Mouse (Mus musculus): ENCODE measurements around the gene Map3k11. TPM values are rescaled to one million over a fixed set of nuclear protein-coding genes. Genes with fewer than 3 reads are reported as not detected.

Gene Map3k11
- polyA plus RNA-seq, 1 experiment from 2014 or later, result 36.8 TPM

DNA sequence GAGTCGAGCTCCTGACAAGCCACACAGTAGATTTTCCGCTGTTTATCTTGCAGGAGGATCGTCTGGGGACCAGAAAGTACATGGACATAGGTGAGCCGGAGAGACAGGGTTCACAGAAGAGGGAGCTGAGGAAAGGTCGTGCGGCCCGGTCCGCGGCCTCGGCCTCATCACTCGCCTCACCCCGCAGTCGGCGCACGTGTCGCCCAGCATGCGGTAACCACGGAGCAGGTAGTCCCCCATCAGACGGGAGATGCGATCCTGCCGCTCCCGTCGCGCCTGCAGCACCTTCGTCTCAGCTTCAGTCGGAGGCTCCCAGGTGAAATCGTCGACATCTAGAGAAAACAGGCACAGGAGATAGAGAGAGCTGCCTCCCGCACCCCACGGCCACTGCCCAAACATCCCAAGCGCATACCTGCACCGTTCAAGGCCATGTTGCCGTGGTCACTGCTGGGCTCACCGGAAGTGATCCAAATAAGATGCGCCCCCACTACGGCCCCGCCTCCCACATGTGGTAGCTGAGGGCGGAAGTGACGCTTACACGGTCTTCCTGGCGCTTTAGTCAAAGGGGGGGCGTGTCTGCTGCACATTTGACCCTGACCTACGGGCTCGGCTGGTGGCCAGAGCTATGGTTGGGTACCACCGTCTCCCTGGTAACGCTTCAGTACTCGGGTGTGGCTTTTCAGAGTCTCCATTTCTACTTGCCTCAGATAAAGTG, 42.9 kb downstream of the Map3k11 start:
- under 1% methylated on average over 47 of the region's 47 CpGs for WGBS
- Histone ChIP-seq H3K4me2 (replicated peaks; ENCODE audit: low read depth, low read length) (peak overlapping the region; percentile 85), H3K27me3 (replicated peaks; ENCODE audit: insufficient read depth, low read length) (no peaks in the 10 kb centered on the region), H3K9ac (replicated peaks; ENCODE audit: low read depth) (0 out of 2 replicates have a peak overlapping the region, but pooled peaks have one; percentile 29), H3K4me1 (ENCODE audit: insufficient read depth, low read depth, low read length) (peaks cover 31% of the 10 kb centered on the region), H3K27ac (ENCODE audit: low read length) (no peak overlapping the region), H3K4me3 (ENCODE audit: low read depth, low read length) (peak overlapping the region; percentile 57), H3K9me3 (ENCODE audit: low read length) (no peaks in the 10 kb centered on the region), H3K36me3 (ENCODE audit: insufficient read depth, low read length) (no peaks in the 10 kb centered on the region)
- ATAC-seq, result peak; percentile 84
- DNase-seq (ENCODE audit: low spot score), result peak; percentile 97
- TF ChIP-seq EP300 (IDR thresholded peaks at IDR 0.05) (no peak), CTCF (IDR thresholded peaks at IDR 0.05) (no peak)

DNA sequence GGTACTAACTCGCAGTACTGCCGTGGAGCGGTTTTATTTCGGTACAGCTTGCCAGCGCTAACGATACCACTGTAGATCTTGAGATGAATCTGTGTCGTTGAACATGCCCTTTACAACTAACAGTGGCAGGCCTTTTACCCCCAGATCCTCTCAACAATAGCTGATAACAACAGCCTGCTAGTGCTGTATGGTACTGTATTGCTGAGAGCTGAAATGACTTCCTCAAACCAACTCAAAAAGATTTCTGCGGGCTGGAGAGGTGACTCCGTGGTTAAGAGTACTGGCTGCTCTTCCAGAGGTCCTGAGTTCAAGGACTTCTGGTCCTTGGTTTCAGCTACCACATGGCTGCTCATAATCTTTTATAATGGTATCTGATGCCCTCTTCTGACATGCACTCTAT, 45.8 kb downstream of the Map3k11 start:
- TF ChIP-seq EP300 (IDR thresholded peaks at IDR 0.05), result no peak
- TF ChIP-seq CTCF (IDR thresholded peaks at IDR 0.05), result no peak
- Histone ChIP-seq H3K4me3 (ENCODE audit: low read depth, low read length) (no peak overlapping the region), H3K27ac (ENCODE audit: low read length) (no peak overlapping the region), H3K4me1 (ENCODE audit: insufficient read depth, low read depth, low read length) (peaks cover 12% of the 10 kb centered on the region), H3K9ac (replicated peaks; ENCODE audit: low read depth) (no peak overlapping the region), H3K36me3 (ENCODE audit: insufficient read depth, low read length) (no peaks in the 10 kb centered on the region), H3K27me3 (replicated peaks; ENCODE audit: insufficient read depth, low read length) (no peaks in the 10 kb centered on the region), H3K9me3 (ENCODE audit: low read length) (no peaks in the 10 kb centered on the region), H3K4me2 (replicated peaks; ENCODE audit: low read depth, low read length) (no peak overlapping the region)
- 75% methylated on average over 9 of the region's 9 CpGs for WGBS
- DNase-seq (ENCODE audit: low spot score) (no peak), ATAC-seq (no peak)

DNA sequence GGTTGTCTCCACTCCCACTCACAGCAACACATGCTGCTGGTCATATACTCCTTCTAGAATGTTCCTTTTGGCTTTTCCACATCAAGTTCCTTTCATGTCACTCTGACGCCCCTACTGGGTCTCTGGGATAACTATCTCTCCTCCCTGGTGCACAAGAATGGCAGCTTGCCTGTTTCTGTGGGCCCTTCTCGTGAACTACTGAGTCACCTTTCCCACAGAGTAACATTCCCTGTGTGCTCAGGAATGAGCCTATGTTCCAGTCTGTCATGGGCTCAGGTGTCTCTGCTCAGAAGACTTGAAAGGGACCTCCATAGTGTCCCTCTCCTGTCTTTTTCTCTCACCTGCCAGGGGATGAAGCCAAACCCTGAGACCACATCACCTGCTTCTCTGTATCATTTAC, 50.9 kb downstream of the Map3k11 start:
- DNase-seq (ENCODE audit: low spot score) (no peak), ATAC-seq (no peak)
- WGBS, result 43% methylated on average over 2 of the region's 2 CpGs

DNA sequence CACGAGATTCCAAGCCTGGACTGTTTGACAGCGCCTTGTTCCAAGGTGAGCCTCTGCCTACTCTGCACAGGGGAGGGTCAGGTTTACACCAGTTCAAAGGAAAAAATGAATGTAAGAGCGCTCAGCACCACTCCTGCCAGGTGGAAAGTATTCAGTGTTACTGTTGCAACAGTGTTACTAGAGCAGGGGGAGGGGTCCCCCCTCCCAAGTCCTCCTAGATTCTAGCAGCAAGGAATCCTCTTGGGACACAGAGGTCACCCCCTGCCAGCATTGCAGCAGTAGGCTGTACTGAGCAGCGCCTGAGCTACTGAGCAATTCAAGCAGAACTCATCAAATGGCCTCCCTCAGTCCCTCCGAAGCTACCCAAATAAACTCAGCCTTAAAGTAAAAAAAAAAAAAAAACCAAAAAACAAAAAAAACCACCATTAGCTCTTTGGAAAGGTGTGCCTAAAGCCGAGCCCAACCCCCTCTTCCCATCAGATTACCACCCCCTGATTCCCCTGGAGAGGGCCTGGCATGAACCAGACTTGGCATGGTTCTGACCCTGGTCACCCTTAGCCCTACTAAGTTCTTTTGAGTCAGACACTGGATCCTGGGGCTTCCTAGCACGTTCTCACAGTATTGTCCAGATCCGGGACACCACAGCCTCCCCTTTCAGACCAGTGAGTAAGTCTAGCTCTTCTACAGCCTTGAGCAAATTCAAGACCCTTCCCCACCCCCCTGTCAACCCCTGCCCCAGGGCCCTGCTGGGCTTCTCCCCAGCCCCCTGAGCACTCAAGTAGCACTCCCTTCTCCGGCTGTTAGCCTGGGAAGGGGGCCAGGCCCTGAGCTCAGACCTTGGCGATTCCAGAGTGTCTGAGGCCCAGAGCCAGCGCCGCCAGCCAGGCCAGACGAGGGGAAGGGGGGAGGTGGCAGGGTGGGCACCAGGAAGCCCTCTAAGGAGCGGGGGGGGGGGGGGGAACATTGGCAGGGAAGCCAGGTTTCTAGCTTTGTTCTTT, 52.1 kb downstream of the Map3k11 start, which contains the start of gene Ltbp3:
TSS of gene Ltbp3 (plus strand) at position 585 of the 998 bp plus-strand sequence.
- H3K9me3 ChIP-seq (ENCODE audit: low read length), result no peaks in the 10 kb centered on the region
- H3K9ac ChIP-seq (replicated peaks; ENCODE audit: low read depth), result peak within 1 kb of the TSS; percentile 84
- H3K36me3 ChIP-seq (ENCODE audit: insufficient read depth, low read length), result no peaks in the 10 kb centered on the region
- peak within 1 kb of the TSS; percentile 89 for H3K27ac ChIP-seq (ENCODE audit: low read length)
- 15% methylated on average over 12 of the region's 14 CpGs for WGBS
- peak within 1 kb of the TSS; percentile 96 for H3K4me2 ChIP-seq (replicated peaks; ENCODE audit: low read depth, low read length)
- DNase-seq (ENCODE audit: low spot score) (peak; percentile 93), ATAC-seq (peak; percentile 71)
- peaks cover 26% of the 10 kb centered on the region for H3K4me1 ChIP-seq (ENCODE audit: insufficient read depth, low read depth, low read length)
- H3K27me3 ChIP-seq (replicated peaks; ENCODE audit: insufficient read depth, low read length), result no peaks in the 10 kb centered on the region
- TF ChIP-seq EP300 (IDR thresholded peaks at IDR 0.05), result peak; percentile 72
- TF ChIP-seq CTCF (IDR thresholded peaks at IDR 0.05), result no peak
- H3K4me3 ChIP-seq (ENCODE audit: low read depth, low read length), result peak within 1 kb of the TSS; percentile 72

More for the DNA sequence above, 50.9 kb downstream of the Map3k11 start:
- H3K4me2 ChIP-seq (replicated peaks; ENCODE audit: low read depth, low read length), result no peak overlapping the region
- no peaks in the 10 kb centered on the region for H3K36me3 ChIP-seq (ENCODE audit: insufficient read depth, low read length)
- TF ChIP-seq CTCF (IDR thresholded peaks at IDR 0.05) (peak; percentile 12; the same call in 1 of the 2 replicates), EP300 (IDR thresholded peaks at IDR 0.05) (no peak)
- no peak overlapping the region for H3K9ac ChIP-seq (replicated peaks; ENCODE audit: low read depth)
- no peak overlapping the region for H3K4me3 ChIP-seq (ENCODE audit: low read depth, low read length)
- H3K27ac ChIP-seq (ENCODE audit: low read length), result peak overlapping the region; percentile 89
- H3K4me1 ChIP-seq (ENCODE audit: insufficient read depth, low read depth, low read length), result peaks cover 26% of the 10 kb centered on the region
- H3K9me3 ChIP-seq (ENCODE audit: low read length), result no peaks in the 10 kb centered on the region
- no peaks in the 10 kb centered on the region for H3K27me3 ChIP-seq (replicated peaks; ENCODE audit: insufficient read depth, low read length)

DNA sequence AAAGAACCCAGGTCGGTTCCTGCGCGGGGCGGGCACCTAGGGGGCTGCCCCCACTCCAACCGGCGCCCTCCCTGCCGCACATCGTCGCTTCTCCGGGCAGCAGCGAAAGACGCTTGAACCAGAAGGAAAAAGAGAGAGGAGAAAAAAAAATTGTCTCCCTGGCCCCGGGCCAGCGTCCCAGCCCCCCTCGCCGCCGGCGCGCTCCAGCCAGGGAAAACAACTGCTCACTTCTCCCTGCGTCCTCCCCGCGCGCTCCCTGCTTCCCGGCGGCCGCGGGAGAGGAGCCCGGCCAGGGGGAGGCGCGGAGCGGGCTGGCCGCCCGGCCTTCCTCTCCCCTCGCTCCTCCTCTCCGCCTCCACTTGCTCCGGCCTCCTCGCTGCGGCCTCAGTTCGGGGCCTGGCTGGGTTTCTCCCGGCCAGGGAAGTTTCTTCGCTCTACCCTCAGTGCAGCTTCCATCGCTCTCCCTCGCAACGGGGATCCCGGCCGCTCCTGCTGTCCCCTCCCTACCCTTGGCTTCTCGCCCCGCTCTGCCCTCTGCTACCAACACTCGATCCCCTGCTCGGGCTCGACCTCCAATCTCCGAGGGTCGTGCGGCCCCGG, 53.2 kb downstream of the Map3k11 start:
- peak overlapping the region; percentile 72 for H3K4me3 ChIP-seq (ENCODE audit: low read depth, low read length)
- H3K9me3 ChIP-seq (ENCODE audit: low read length), result no peaks in the 10 kb centered on the region
- H3K36me3 ChIP-seq (ENCODE audit: insufficient read depth, low read length), result no peaks in the 10 kb centered on the region
- DNase-seq (ENCODE audit: low spot score) (peak; percentile 93), ATAC-seq (peak; percentile 73)
- H3K4me2 ChIP-seq (replicated peaks; ENCODE audit: low read depth, low read length), result peak overlapping the region; percentile 96
- no peaks in the 10 kb centered on the region for H3K27me3 ChIP-seq (replicated peaks; ENCODE audit: insufficient read depth, low read length)
- TF ChIP-seq EP300 (IDR thresholded peaks at IDR 0.05) (no peak), CTCF (IDR thresholded peaks at IDR 0.05) (peak; percentile 25)
- H3K27ac ChIP-seq (ENCODE audit: low read length), result peak overlapping the region; percentile 89
- H3K4me1 ChIP-seq (ENCODE audit: insufficient read depth, low read depth, low read length), result peaks cover 33% of the 10 kb centered on the region
- H3K9ac ChIP-seq (replicated peaks; ENCODE audit: low read depth), result peak overlapping the region; percentile 84
- 4% methylated on average over 39 of the region's 55 CpGs for WGBS

Measured in lung, postnatal 0 days (tissue).